Mouse (Mus musculus): ENCODE results near the gene Lap3. TPM values are rescaled to one million over a fixed set of nuclear protein-coding genes. Genes with fewer than 3 reads are reported as not detected.

Lap3 gene
- 100 to 1,000 TPM; 103 to 108 (median 108) TPM for total RNA-seq (2022)

DNA sequence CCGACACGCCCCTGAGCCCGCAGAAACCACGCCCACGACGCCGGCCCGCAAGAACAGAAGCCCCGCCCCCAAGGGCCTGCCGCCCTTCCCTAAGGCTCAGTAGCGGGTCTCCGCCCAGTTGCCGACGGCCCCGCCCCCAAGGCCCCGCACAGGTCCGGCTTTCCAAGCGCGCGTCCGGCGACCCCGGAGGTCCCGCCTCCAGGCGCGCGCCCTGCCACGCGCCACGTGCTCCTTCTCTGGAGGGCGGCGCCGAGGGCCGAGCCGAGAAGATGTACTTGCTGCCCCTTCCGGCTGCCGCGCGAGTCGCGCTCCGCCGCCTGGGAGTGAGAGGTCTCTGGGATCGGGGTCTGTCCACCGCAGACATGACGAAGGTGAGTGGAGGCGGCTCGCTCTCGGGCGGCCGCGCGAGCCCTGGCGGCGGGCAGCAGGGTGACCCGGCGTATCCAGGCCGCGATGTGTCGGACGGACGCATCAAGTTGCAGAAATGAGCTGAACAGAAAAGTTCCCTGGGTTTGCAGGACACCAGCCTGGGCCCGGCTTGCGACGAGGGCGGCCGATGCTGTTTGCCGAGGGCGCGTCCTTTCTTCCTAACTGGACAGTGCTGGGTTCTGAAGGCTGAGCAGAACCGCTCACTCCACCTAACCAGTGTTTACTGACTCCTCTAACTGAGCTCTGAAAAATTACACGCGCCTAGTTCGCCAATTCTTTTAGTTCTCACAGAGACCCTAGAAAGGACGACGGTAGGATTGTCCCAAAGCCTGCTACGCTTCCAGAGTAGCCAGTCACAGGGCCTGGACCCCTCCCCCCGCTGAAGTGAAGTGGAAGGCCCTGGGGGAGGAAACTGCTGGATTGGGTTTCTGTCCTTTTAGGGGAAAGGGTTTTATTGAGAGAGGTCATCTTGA lies at the start of gene Lap3:
Gene Lap3 (plus strand): TSS at position 184 of the 902 bp plus-strand sequence.
- peak; percentile 99 for DNase-seq (ENCODE audit: low spot score)

DNA sequence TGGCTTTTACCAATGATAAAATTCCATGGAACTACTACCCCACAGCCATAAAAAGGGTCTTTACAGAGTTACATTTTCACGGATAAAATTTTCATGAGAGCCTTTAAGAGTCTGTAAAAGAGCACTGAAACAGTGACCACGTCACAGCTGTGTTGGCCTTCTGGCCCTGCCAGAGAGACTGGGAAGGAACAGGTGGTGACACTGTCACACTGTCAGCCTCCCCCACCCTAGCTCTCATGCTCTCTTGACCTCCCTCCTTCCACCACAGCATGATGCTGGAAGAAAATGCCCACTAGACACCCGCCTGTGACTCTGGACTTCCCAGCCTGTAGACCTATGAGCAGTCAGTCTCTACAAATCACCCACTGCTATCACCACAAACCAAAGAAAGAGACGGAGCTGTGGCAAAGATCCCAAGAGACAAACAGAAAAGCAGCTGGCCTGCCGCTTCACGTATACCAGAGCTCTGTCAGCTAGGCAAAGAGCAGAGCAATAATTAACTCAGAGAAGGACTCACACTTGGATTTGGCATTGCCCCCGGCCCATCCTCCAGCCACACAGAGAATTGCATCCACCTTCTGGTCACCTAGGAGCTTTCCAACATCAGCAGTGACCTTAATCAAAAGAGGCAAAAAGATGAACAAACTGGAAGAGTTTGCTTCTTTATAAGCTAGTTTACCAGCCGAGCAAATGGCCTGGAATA lies 48.9 kb upstream of the Lap3 start:
- DNase-seq (ENCODE audit: low spot score) = no peak

DNA sequence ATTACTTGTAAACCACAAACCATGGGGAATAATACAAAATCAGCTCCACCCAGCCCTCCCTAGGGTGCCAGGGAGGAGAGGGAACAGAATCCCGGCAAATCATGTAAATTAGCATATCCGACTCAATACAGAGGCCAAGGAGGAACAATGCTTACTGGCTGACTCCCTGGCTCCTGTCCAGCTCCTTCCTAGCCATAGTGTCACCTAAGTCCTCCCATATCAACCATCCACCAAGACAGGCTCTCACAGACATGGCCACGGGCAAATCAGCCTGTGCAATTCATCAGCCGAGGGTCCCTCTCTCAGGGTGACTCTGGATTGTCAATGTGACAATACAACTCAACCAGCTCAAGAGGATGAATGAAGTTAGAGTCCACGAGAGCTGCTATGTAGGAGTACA lies 44.5 kb upstream of the Lap3 start:
- DNase-seq (ENCODE audit: low spot score) = no peak

DNA sequence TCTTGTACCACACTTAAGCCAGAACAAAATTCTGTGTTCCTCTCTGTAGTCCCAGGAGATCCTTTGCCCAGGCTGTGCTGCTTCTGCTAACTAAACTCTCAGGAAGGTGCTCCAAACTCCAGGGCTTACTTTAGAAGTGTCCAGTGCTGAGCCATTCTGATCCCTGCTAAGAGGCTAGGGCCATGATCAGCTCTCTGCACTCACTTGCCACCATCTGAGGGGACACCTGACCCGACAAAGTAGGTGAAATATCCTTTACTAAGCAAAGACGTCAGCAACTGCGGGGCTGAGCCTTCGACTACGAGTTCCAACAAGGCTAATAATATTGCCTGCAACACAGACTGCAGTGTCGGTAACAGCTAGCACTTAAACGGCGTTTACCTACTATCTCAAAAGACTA lies 44.0 kb upstream of the Lap3 start:
- DNase-seq (ENCODE audit: low spot score) = no peak

DNA sequence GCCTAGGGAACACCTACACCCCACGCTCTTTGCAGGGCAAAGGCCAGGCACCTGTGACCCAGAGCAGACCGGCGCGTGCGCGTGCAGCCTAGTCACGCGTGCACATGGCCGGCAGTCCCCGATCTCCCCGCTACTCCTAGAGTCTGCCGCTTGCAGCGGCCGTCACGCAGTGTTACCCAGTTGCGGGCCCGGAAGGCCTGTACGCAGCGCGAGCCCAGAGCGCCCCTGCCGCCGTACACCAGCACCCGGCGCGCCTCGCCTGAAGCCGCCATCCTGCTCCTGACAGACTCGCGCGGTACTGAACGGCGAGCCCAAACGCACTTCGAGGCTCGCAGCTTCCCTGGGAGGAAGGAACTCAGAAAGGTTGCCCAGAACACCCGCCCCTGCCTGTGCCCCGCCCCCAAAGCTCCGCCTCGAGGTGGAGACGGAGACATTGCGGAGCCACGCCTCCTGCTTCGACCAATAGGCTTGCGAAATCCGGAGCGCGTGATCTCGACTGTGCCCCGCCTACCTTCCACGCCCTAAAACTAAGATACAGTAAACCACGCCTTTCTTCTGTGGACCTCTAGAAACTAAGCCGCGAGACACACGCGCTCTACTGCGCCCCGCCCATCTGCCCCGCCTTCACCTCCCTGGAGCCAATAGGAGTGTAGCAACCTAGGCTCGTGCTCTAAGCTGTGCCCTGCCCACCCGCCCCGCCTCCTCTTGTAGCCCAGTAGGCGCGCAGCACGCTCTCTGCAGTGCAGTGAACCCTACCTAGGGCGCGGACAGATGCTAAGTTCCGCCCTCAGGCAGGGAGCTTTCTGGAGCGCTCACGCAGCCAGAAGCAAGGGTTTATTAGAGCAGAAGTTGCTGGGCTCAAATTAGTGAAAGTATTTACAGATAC lies 43.1 kb upstream of the Lap3 start, which contains the start of gene Qdpr:
Gene Qdpr (minus strand): TSS at position 406 of the 886 bp plus-strand sequence.
- peak; percentile 96 for DNase-seq (ENCODE audit: low spot score)

DNA sequence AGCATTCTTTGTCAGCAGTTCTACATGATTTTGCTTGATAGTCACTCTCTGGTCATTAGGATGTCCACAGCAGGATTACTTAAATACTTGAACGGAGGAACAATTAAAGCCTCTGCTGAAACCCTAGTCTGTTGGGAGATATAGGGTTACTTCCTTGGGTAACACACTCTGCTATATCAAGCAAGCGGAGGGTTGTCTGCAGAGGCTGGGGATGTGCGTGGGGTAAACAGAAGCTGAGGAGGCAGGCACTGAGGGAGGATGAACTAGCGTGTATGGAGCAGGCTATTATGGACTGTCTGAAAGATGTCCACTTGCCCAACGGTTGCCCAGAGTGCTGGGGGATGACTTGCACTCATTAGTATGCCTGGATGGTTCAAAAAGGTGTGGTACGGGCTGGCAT lies 39.7 kb upstream of the Lap3 start, which contains the start of gene Clrn2:
Gene Clrn2 (plus strand): TSS at position 301 of the 400 bp plus-strand sequence.
- DNase-seq (ENCODE audit: low spot score) = no peak

DNA sequence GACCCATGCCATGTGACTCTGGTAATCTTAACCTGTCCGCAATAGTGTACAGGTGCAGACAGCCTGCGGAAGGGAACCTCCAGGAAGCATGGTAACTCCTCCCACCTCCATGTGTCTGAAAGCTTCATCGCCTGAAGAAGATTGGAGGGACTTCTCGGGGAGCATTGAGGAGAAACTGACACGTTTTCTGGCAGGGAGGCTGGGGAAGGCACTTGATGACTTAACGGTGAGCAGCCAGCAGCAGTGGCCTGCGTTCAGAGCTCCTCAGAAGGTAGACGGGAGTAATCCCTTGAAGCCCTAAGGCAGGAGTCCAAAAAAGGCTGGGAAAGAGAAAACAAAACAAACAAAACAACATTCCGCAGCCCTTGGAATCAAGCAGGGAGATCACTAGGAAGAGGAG lies 38.7 kb upstream of the Lap3 start:
- no peak for DNase-seq (ENCODE audit: low spot score)

DNA sequence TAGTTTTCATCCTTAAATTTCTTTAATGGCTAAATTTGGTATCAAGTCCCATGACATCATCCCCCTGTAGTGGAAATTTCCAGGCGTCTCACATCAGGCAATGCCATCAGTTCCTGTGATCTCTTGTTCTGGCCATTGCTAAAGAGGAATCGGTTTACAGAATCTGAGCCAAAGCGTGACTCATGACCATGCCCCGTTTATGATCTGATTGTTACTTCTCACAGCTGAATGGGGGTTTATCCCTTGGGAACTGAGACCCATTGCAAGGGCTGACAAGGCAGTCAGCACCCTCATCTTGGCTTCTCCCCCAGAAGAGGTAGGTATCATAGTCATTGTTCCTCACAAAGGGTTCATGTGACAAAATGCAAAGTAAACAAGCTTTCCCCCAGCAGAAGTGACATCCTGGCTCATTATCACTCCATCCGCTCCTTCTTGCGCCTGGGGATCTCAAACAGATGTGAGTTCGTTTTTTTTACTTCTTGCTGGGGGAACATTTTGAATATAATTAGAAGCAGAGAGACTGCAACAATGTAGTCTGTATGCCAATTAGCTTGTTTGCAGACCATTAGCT lies 20.2 kb upstream of the Lap3 start:
- DNase-seq (ENCODE audit: low spot score) = no peak

DNA sequence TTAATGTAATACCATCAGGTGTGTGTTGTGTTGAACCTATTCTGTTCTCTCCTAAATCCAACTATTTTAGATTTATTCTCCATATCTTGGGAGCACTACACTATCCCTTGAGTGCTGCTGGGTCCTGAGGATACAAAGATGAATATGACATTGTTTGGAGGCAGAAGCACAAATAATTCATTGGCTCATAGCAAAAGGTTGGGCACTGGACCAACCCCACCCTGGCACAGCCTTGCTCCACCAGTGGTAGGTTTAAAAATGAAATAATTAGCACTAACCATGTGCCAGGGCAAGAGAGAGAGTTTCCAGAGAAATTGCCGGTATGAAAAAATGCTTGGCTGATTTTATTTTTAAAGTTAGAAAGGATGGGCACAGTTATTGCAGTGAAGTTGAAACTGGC lies 19.7 kb upstream of the Lap3 start:
- DNase-seq (ENCODE audit: low spot score) = no peak

DNA sequence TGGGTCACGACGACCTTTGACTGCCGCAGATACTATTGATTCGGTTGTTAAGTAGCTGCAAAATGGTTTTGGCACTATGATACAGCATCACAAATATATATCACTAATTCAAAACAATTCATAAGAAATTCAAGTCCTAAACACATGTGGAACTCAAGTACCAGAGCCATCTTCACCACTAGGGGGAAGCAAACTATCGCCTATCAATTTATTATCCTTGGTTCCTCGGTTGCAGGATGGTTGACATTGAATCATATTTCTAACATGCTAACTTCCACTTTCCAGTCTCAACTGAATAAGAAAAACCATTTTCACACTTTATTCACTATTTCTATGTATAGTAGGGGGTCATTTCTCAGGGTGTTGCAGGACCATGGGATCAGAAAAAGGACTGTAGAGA lies 19.0 kb upstream of the Lap3 start:
- peak; percentile 69 for DNase-seq (ENCODE audit: low spot score)

DNA sequence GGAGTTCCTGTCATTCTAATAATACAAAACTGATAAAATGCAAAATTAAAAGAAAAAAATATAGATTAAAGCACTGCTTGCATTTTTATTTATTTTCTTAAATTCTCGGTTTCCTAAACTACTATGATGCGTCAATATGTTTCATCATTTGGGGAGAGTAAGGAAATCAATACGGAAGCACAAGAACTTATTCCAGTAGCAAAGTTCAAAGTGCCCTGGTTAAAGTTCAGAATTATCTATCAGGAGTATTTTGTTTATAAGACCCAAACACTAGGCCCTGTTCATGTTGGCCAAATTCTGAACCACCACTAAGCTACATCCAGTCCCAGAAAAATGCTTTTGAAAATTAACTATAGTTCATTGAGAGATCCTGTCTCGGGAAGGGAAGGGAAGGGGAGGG lies 18.4 kb upstream of the Lap3 start:
- no peak for DNase-seq (ENCODE audit: low spot score)

DNA sequence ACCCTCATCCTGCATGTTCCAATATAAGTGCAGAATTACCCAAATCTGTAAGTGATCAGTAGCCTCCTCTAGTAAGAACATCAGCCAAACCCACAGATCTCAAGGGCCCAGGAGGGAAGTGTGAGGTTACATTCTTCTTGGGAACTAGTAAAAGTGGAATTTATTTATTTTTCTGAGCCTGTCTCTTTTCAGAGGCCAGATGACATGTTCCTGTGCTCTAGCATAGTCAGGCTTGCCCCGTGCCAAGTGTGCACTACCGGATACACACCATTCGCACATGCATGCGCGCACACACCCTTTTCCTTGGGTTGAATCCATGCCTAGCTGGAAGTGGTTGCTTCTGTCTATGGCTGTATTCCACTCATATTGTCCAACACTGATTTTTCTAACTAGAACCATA lies 17.4 kb upstream of the Lap3 start:
- DNase-seq (ENCODE audit: low spot score) = no peak

DNA sequence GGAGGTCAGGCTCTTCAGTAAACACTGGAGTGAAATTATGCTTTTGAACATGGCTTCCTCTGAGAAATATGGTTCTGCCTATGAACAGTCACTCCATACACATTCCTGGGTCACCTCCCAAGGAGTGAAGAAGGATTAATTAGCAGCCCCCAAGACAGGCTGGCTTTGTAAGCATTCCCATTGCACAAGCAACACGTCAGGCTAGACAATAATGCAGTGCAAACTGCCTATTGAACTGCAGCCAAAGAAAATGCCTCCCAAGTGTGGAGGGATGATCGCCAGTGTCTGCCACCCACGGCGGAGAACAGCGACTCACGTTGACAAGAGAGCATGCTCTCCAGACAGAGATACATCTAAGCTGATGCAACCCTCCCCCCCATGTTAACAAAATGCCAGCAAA lies 16.9 kb upstream of the Lap3 start:
- no peak for DNase-seq (ENCODE audit: low spot score)

DNA sequence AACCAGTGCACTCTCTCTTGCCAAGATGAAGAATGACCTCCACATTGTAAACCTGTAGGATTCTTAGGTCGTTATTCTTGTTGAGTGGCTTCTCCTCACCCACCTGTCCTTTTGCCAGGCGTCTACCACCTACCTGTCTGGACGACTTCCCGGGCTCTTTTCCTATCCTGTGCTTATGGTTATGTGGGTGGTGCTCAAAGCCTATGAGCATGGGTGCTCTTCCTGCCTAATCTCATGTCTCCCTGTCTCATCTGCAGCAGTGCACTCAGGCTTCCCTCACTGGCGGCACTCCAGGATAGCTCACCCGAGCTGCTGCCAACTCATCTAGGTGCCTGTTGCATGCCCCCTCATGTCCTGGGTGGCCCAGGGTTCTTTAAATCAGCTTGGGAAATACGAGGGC lies 15.6 kb upstream of the Lap3 start:
- DNase-seq (ENCODE audit: low spot score) = no peak

DNA sequence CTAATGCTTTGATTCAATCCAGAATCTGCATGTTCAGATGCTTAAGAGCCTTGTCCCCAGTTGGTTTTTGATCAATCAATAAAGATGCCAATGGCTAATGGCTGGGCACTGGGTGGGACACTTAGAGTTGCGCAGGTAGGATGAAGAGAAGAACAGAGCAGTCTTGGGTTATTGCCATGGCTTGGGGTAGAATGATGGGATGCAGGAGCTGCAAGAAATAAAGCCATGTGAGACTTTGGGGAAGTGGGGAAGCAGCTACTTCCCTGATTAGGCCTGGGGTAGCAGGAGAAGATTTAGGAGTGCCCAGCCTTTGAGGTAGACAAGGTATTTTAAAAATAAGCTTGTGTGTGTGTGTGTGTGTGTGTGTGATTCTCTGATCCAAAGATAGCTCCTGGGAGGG lies 13.1 kb upstream of the Lap3 start:
- no peak for DNase-seq (ENCODE audit: low spot score)

DNA sequence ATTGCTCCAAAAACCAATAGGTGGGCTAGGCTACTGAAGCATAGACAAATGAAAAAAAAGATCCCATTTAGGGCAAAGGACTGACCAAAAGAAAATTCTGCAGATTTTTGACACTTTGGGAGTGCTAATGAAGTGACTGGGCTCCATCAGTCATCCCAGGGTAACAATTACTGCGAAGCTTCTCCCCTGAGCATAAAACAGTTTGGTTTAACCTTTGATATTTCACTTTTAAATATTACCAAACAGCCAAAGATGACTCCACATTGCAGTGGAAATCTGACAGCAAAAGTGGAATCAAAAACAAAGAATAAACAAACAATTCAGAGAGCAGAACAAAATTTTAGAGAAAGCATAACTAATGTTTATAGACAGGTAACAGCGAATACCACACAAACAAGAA lies 12.0 kb upstream of the Lap3 start:
- no peak for DNase-seq (ENCODE audit: low spot score)

DNA sequence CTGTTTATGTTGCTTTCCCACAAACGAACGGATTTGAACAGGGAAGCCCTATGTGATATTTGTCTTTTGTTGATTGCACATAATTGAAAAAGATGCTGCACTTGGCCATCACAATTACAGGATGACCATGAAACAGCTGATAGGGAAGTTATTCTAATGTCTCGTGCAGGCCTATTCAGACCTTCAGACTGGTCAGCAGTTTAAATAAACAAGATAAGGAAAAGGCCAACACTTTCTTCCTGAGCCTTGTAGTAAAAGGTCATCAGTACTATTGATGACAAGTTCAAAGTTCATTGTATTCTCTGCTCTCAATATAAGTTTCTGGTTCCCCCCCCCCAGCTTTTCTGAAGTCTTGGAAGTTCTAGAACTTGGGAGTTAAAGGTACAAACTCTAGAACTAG lies 10.6 kb upstream of the Lap3 start:
- DNase-seq (ENCODE audit: low spot score) = no peak

DNA sequence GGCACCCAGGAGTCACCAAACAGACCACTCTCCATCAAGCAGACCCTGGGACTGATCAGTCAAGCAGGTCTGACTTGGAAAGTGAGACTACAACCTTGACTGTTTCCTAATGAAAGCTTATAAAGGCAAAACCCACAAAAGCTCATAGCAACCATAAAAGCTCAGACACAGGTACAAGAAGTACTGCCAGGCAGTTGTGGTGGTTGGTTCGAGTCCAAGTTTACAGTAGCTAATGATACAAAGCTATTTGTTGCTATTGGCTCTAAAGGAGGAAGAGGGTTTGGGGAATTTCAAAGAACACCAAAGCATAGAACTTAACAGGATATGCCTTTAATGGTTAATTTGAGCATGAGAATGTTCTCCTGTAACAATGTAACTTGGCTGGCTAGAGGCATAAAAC lies 9.5 kb upstream of the Lap3 start:
- no peak for DNase-seq (ENCODE audit: low spot score)

DNA sequence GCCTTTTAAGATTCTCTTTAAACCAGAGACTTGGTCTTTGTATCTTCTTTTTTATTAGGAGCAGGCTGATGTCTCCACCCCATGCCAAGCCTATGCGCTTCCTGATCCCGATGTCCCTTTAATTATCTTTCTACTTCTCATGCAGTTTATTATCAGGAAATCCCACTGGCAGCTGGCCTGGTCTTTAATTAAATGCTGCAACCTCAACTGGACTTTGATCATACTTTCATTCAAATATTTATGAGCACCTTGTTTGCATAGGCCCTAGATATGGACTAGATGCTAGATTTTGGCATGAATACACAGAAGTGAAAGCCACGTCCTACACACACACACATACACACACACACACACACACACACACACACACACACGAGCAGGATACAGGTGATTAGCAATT lies 1.4 kb upstream of the Lap3 start:
- DNase-seq (ENCODE audit: low spot score) = no peak

DNA sequence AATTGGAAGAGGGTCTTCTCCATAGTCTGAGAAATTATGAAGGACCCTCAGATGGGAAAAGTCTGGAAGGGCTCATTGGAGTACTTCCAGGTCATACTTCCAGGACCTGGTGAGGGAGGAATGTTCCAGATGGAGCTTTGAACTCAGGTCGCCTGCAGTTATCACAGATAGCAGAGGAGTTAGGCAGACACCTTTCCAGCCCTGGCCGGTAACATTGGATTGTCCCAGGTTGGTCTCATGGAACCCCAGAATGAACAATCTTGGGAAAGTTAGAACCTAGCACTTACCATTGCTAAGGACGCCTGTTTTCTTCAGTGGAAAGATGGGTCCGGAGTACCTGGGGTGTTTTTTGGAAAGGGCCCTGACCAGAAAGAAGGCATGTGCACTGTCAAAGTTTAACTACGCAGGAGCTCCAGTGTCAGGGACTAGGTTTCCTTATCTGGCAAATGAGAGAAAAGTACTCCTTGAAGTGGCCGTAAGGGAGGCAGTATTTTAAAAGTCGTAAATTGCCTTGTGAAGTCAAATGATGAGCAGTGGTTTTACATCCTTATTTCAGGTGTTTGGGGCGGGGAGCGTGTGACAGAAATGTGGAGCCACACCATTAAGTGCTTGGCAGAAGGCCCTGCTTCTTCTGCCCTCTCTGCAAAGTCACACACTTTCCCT lies 1.1 kb downstream of the Lap3 start:
- no peak for DNase-seq (ENCODE audit: low spot score)

DNA sequence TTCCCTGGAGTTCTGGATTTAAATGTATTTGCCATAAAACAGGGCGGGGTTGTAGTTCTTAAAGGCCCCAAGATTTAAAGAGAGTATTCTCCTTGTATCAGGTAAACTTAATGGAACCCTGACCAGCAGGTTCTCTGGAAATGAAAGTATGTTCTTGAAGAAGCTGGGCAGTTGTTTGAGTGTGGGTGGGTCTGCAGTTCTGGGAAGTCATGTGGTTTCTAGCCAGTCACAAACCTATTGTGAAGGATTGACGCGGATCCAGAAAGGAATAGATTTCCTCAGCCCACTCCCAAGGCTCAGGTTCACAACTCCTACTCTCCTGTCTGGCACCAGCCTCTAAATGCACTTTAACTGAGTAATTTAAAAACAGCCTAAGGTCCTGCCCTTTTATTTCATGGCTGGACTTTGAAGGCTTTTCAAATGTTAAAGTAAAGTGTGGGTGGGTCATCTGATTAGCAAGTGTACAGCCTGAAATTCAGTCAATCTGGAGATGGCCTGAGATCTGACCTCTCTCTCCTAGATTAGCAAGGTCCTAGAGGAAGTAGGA lies 2.3 kb downstream of the Lap3 start:
- DNase-seq (ENCODE audit: low spot score) = no peak

Measured in heart, adult 8-10 months (tissue).